Mouse (Mus musculus) liver, embryonic 14.5 days (tissue): ENCODE data around the gene Bdp1.

ENCODE experiments used
- CTCF ChIP-seq: IDR thresholded peaks from 2 replicates; pipeline ENCODE4 v1.5.1; 2016; ENCODE audit warnings: antibody characterized with exemption, low read depth, control low read depth
- EP300 ChIP-seq: IDR thresholded peaks from 2 replicates; pipeline ENCODE4 v1.6.1; 2016; ENCODE audit warnings: antibody characterized with exemption, low read depth

GRCm38 (mm10) chr13:100112218-100112972 is 8.5 kb upstream of the Bdp1 start:
- TF ChIP-seq CTCF (peak; percentile 38; the same call in 1 of the 2 replicates), EP300 (no peak)
